Mouse (Mus musculus) left cerebral cortex, postnatal 25 days (tissue): ENCODE data around the gene Arid3a. TPM values are rescaled to one million over a fixed set of nuclear protein-coding genes. Genes with fewer than 3 reads are reported as not detected.

Source experiments
- DNase-seq, 2 experiments: peaks; one replicate each; pipeline ENCODE4 v3.0.0; 2022; ENCODE audit warnings: low spot score in 2 of 2, mixed read lengths in 1 of 2
- intact Hi-C: fragments of 180-260 bp; cut with DNase I; formaldehyde crosslinking; loops from one replicate; pipeline ENCODE4 v1.15.1; 2025
- total RNA-seq, 2 experiments: library from RNA; stranded (reverse); gene quantifications; 2 replicates each; pipeline ENCODE4 v1.2.3; 2021

Arid3a gene
- total RNA-seq, 2 experiments from 2014 or later, result 5.4 to 8.6 TPM

GRCm38 (mm10) chr10:79966886-79967400 lies 40.1 kb downstream of the Arid3a start:
- intact Hi-C loops, result loop anchor here (2.0 kb wide), 1 partner anchor 14 kb away; no protein-coding TSS in a partner anchor
- DNase-seq, result no peak

GRCm38 (mm10) chr10:79968181-79968580 lies 41.3 kb downstream of the Arid3a start:
- intact Hi-C loops, result no loop called here
- DNase-seq, result no peak

GRCm38 (mm10) chr10:79969124-79969568 lies 42.3 kb downstream of the Arid3a start:
- intact Hi-C loops, result no loop called here
- no peak for DNase-seq

GRCm38 (mm10) chr10:79970415-79971182 lies 43.8 kb downstream of the Arid3a start, which contains the start of gene Grin3b:
Grin3b (plus strand) TSS chr10:79970715.
- intact Hi-C loops, result no loop called here
- DNase-seq, result no peak

GRCm38 (mm10) chr10:79971183-79971497 lies 44.3 kb downstream of the Arid3a start:
- intact Hi-C loops, result no loop called here
- DNase-seq, result no peak

- intact Hi-C loops, result no loop called here
- DNase-seq, result no peak
These were observed 46.0 kb downstream of the Arid3a start for GRCm38 (mm10) chr10:79972831-79973230.

- intact Hi-C loops, result no loop called here
- DNase-seq, result no peak
These were observed 47.2 kb downstream of the Arid3a start for GRCm38 (mm10) chr10:79974087-79974486.

GRCm38 (mm10) chr10:79974668-79975067 lies 47.8 kb downstream of the Arid3a start:
- intact Hi-C loops, result no loop called here
- DNase-seq, result no peak

GRCm38 (mm10) chr10:79976071-79976721 lies 49.4 kb downstream of the Arid3a start:
- intact Hi-C loops, result no loop called here

GRCm38 (mm10) chr10:79976722-79977107 lies 49.9 kb downstream of the Arid3a start:
- DNase-seq, result no peak

More at GRCm38 (mm10) chr10:79976071-79976721, 49.4 kb downstream of the Arid3a start:
- DNase-seq, result no peak

GRCm38 (mm10) chr10:79977324-79977723 lies 50.5 kb downstream of the Arid3a start:
- intact Hi-C loops, result no loop called here
- no peak for DNase-seq

More at GRCm38 (mm10) chr10:79976722-79977107, 49.9 kb downstream of the Arid3a start:
- intact Hi-C loops, result no loop called here

GRCm38 (mm10) chr10:79978061-79978460 lies 51.2 kb downstream of the Arid3a start:
- intact Hi-C loops, result no loop called here
- DNase-seq, result no peak

GRCm38 (mm10) chr10:79979401-79980155 lies 52.7 kb downstream of the Arid3a start:
- intact Hi-C loops, result loop anchor here (2.0 kb wide), 1 partner anchor 13 kb away; no protein-coding TSS in a partner anchor
- no peak for DNase-seq

- intact Hi-C loops, result loop anchor here (2.0 kb wide), 1 partner anchor 22 kb away; the partner anchor contains the start of gene Wdr18
- no peak for DNase-seq
These were observed 56.4 kb downstream of the Arid3a start for GRCm38 (mm10) chr10:79983205-79983604.

GRCm38 (mm10) chr10:79983670-79984069 lies 56.8 kb downstream of the Arid3a start:
- intact Hi-C loops, result loop anchor here (2.0 kb wide), 4 partner anchors 23 to 155 kb away; partner anchors contain the start of genes Atp5d, Polr2e, Stk11 and Wdr18

GRCm38 (mm10) chr10:79984195-79984816 lies 57.5 kb downstream of the Arid3a start, which contains the start of gene Tmem259:
Tmem259 (minus strand) TSS chr10:79984330.
- intact Hi-C loops, result loop anchor here (2.0 kb wide), 3 partner anchors 54 to 154 kb away; partner anchors contain the start of genes Atp5d, Polr2e and Stk11
- peak; percentile 85 to 87 for DNase-seq

More at GRCm38 (mm10) chr10:79983670-79984069, 56.8 kb downstream of the Arid3a start:
- peak; percentile 63 to 64 for DNase-seq

GRCm38 (mm10) chr10:79984871-79985270 lies 58.0 kb downstream of the Arid3a start:
- intact Hi-C loops, result loop anchor here (2.0 to 5.0 kb wide), 4 partner anchors 54 to 154 kb away; partner anchors contain the start of genes Atp5d, Polr2e and Stk11
- peak; percentile 98 to 99 for DNase-seq

- intact Hi-C loops, result loop anchor here (2.0 to 5.0 kb wide), 4 partner anchors 53 to 153 kb away; partner anchors contain the start of genes Atp5d, Polr2e and Stk11
- DNase-seq, result peak; percentile 71 to 81
These were observed 58.7 kb downstream of the Arid3a start for GRCm38 (mm10) chr10:79985334-79986231.
